Comparison of ENCODE assay signal across 39 mouse cellular contexts in genomic region chr7:10252075-10252474, GRCm38 (mm10). TPM values are rescaled to one million over a fixed set of nuclear protein-coding genes. Genes with fewer than 3 reads are reported as not detected.
"Had no signal": no experiment of that assay in that cellular context is flagged by ENCODE, and none has a peak within 500 bp of the region (broad histone marks: within the 10 kb centered on the region; RNA-seq: fewer than 3 reads in every experiment).

No protein-coding gene starts in this region.

- H3K36me3 ChIP-seq: embryonic facial prominence, embryonic 10.5 days; embryonic facial prominence, embryonic 12.5 days; embryonic facial prominence, embryonic 13.5 days; embryonic facial prominence, embryonic 15.5 days; forebrain, embryonic 10.5 days; forebrain, embryonic 12.5 days; forebrain, embryonic 15.5 days had no signal

- H3K4me2 ChIP-seq: embryonic facial prominence, embryonic 12.5 days; embryonic facial prominence, embryonic 13.5 days; embryonic facial prominence, embryonic 15.5 days; forebrain, embryonic 12.5 days; forebrain, embryonic 13.5 days; forebrain, embryonic 15.5 days had no signal

- H3K9ac ChIP-seq: embryonic facial prominence, embryonic 12.5 days; embryonic facial prominence, embryonic 13.5 days; embryonic facial prominence, embryonic 15.5 days; forebrain, embryonic 12.5 days; forebrain, embryonic 13.5 days; forebrain, embryonic 15.5 days; forebrain, postnatal 0 days had no signal

- H3K4me3 ChIP-seq: embryonic facial prominence, embryonic 10.5 days; embryonic facial prominence, embryonic 12.5 days; embryonic facial prominence, embryonic 13.5 days; embryonic facial prominence, embryonic 15.5 days; erythroblast, embryonic 14.5 days; forebrain, embryonic 10.5 days; forebrain, embryonic 12.5 days; forebrain, embryonic 13.5 days; forebrain, embryonic 15.5 days; gastrocnemius, adult 2 months; heart, adult 2 months had no signal

- H3K27ac ChIP-seq: embryonic facial prominence, embryonic 10.5 days; embryonic facial prominence, embryonic 12.5 days; embryonic facial prominence, embryonic 13.5 days; embryonic facial prominence, embryonic 15.5 days; forebrain, embryonic 10.5 days; forebrain, embryonic 12.5 days; forebrain, embryonic 13.5 days; forebrain, embryonic 15.5 days; gastrocnemius, adult 2 months; heart, adult 2 months had no signal

- H3K27me3 ChIP-seq: embryonic facial prominence, embryonic 12.5 days; embryonic facial prominence, embryonic 13.5 days; embryonic facial prominence, embryonic 15.5 days; forebrain, embryonic 12.5 days; forebrain, embryonic 13.5 days; forebrain, embryonic 15.5 days had no signal

- ATAC-seq: forebrain, embryonic 13.5 days; forebrain, embryonic 14.5 days; forebrain, embryonic 15.5 days; forebrain, embryonic 16.5 days; forebrain, postnatal 0 days had no signal

- H3K4me1 ChIP-seq: embryonic facial prominence, embryonic 10.5 days; embryonic facial prominence, embryonic 12.5 days; embryonic facial prominence, embryonic 13.5 days; embryonic facial prominence, embryonic 15.5 days; forebrain, embryonic 10.5 days; forebrain, embryonic 12.5 days; forebrain, embryonic 13.5 days; forebrain, embryonic 15.5 days had no signal

- DNase-seq: cerebellum, adult 8-10 months; cerebellum, adult 9-10 months; cerebellum, adult 9-11 months; cerebellum, postnatal 10 days; cerebellum, postnatal 14 days; cerebellum, postnatal 25 days; cerebellum, postnatal 36 days; embryo, embryonic 11 days; forebrain, postnatal 0 days; gastrocnemius, adult 2 months; gastrocnemius, postnatal 10 days; gastrocnemius, postnatal 14 days; gastrocnemius, postnatal 25 days; gastrocnemius, postnatal 36 days; heart, adult 18-20 months; heart, adult 2 months had no signal

RNA-seq across cellular contexts. Expression of gene Vmn1r66, which starts 25.7 kb away (rescaled TPM):
- total RNA-seq: common myeloid progenitor, adult 5-6 weeks; forebrain, postnatal 0 days; gastrocnemius, adult 18-20 months; gastrocnemius, adult 2 months; gastrocnemius, adult 8-10 months; gastrocnemius, postnatal 10 days; gastrocnemius, postnatal 14 days; gastrocnemius, postnatal 25 days; gastrocnemius, postnatal 36 days; gastrocnemius, postnatal 4 days; granulocyte monocyte progenitor cell, adult 5-6 weeks; heart, adult 18-20 months; heart, adult 2 months; heart, adult 8-10 months had no signal
- polyA plus RNA-seq: cortical plate, adult 2 months; embryonic facial prominence, embryonic 10.5 days; embryonic facial prominence, embryonic 11.5 days; embryonic facial prominence, embryonic 12.5 days; embryonic facial prominence, embryonic 13.5 days; embryonic facial prominence, embryonic 14.5 days; embryonic facial prominence, embryonic 15.5 days; erythroblast, embryonic 14.5 days; forebrain, embryonic 10.5 days; forebrain, embryonic 11.5 days; forebrain, embryonic 12.5 days; forebrain, embryonic 13.5 days; forebrain, embryonic 14.5 days; forebrain, embryonic 15.5 days; forebrain, embryonic 16.5 days; forebrain, postnatal 0 days; frontal cortex, adult 2 months; gonadal fat pad, adult 2 months; heart, adult 2 months had no signal
